Mouse (Mus musculus): ENCODE results near the gene Ngb.

DNA sequence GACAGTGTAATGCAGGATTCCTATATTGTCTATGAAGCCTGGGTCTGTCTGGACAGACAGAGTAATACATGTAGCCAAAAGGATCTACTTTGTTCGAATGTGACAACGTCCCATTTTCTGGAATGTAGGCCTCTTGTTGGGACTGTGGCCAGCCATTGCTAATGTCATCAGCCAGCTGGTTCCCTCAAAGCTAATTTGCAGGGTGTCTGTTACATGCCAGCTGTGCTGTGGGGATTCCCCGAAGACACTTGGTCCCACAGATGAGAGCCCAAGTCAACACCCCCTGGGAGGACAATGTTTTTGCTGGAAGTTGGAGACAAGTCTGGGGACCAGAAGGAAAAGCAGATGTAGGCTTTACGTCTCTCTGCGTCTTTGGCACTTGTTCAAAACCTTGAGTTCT, 35.9 kb downstream of the Ngb start:
- TF ChIP-seq SIN3A (IDR thresholded peaks at IDR 0.05; ENCODE audit: low read length) (no peak), CTCF (conservative IDR thresholded peaks at IDR 0.05 in 1 of 2, IDR thresholded peaks at IDR 0.05 in 1 of 2; ENCODE audit: low read depth in 2 of 2, low read length in 2 of 2) (no peak), E2F4 (IDR thresholded peaks at IDR 0.05; ENCODE audit: insufficient replicate concordance, low read depth, low read length) (no peak)

Measured in CH12.LX (cell line).